Mouse (Mus musculus) erythroblast, embryonic 14.5 days (primary cell): Measurements from ENCODE around the gene Mre11a.

Experiments
- GATA1 ChIP-seq: IDR thresholded peaks from 2 replicates; pipeline ENCODE4 v1.6.1; 2012; ENCODE audit warnings: low read length, inconsistent platforms, mixed read lengths
- TAL1 ChIP-seq: IDR thresholded peaks from 3 replicates; pipeline ENCODE4 v1.6.1; 2012; ENCODE audit warnings: low read length, inconsistent platforms, mixed read lengths

GRCm38 (mm10) chr9:14827875-14828274 is 43.4 kb downstream of the Mre11a start:
- no peak for TF ChIP-seq TAL1
- TF ChIP-seq GATA1, result no peak
